Mouse (Mus musculus) midbrain, embryonic 15.5 days (tissue): Measurements from ENCODE around the gene Mrpl37. TPM values are rescaled to one million over a fixed set of nuclear protein-coding genes. Genes with fewer than 3 reads are reported as not detected.

Source experiments
- ATAC-seq: fragments of 200-750 bp; cut with Nextera tagmentation; replicated peaks from 2 replicates; pipeline ENCODE4 v1.8.0; 2017; ENCODE audit warnings: moderate TSS enrichment
- H3K27ac ChIP-seq: fragments of 300-500 bp; sonication (generic); 2 replicates; pipeline ENCODE4 v1.5.1; 2015; ENCODE audit warnings: mild to moderate bottlenecking, inconsistent platforms
- H3K27me3 ChIP-seq: fragments of 300-500 bp; sonication (generic); replicated peaks from 2 replicates; pipeline ENCODE4 v1.6.1; 2015; ENCODE audit warnings: inconsistent platforms
- H3K36me3 ChIP-seq: fragments of 300-500 bp; sonication (generic); replicated peaks from 2 replicates; pipeline ENCODE4 v1.6.1; 2015; ENCODE audit warnings: inconsistent platforms
- H3K4me1 ChIP-seq: fragments of 300-500 bp; sonication (generic); 2 replicates; pipeline ENCODE4 v1.6.1; 2015; ENCODE audit warnings: inconsistent platforms
- H3K4me2 ChIP-seq: fragments of 300-500 bp; sonication (generic); 2 replicates; pipeline ENCODE4 v1.6.1; 2015; ENCODE audit warnings: inconsistent platforms, mild to moderate bottlenecking, moderate library complexity
- H3K4me3 ChIP-seq: fragments of 300-500 bp; sonication (generic); 2 replicates; pipeline ENCODE4 v1.5.1; 2015; ENCODE audit warnings: mild to moderate bottlenecking, inconsistent platforms
- H3K9ac ChIP-seq: fragments of 300-500 bp; sonication (generic); 2 replicates; pipeline ENCODE4 v1.6.1; 2015; ENCODE audit warnings: mild to moderate bottlenecking, inconsistent platforms
- H3K9me3 ChIP-seq: fragments of 300-500 bp; sonication (generic); 2 replicates; pipeline ENCODE4 v1.6.1; 2016; ENCODE audit warnings: inconsistent platforms
- WGBS: fragments of 180-500 bp; shearing (Covaris S2); methylation state at CpG from one replicate; pipeline ENCODE4 v1.1.7; 2015; ENCODE audit warnings: mixed read lengths; 5-methylcytosine and 5-hydroxymethylcytosine counted together
- polyA plus RNA-seq: library from polyadenylated mRNA; unstranded; fragments of >200 nt; fragmentation: Nextera tagmentation; extraction: Ambion mirVana; gene quantifications from 2 replicates; pipeline ENCODE4 v1.2.1, GENCODE M21; 2015

Gene Mrpl37
- polyA plus RNA-seq, 1 experiment from 2014 or later, result 82.3 TPM

GRCm38 (mm10) chr4:107036985-107037384, 29.7 kb downstream of the Mrpl37 start:
- Histone ChIP-seq H3K27me3 (no peaks in the 10 kb centered on the region), H3K36me3 (peaks cover 22% of the 10 kb centered on the region)

GRCm38 (mm10) chr4:107035689-107036088, 31.0 kb downstream of the Mrpl37 start:
- no peaks in the 10 kb centered on the region for H3K9me3 ChIP-seq
- no peak overlapping the region for H3K27ac ChIP-seq
- no peak overlapping the region for H3K4me3 ChIP-seq
- no peak for ATAC-seq
- no peak overlapping the region for H3K4me2 ChIP-seq
- peaks cover 5% of the 10 kb centered on the region for H3K4me1 ChIP-seq
- 93% methylated on average over 4 of the region's 4 CpGs for WGBS
- H3K27me3 ChIP-seq, result no peaks in the 10 kb centered on the region
- peaks cover 25% of the 10 kb centered on the region for H3K36me3 ChIP-seq
- no peak overlapping the region for H3K9ac ChIP-seq

More at GRCm38 (mm10) chr4:107036985-107037384, 29.7 kb downstream of the Mrpl37 start:
- H3K4me2 ChIP-seq, result no peak overlapping the region
- H3K4me1 ChIP-seq, result peaks cover 5% of the 10 kb centered on the region
- H3K4me3 ChIP-seq, result no peak overlapping the region
- no peaks in the 10 kb centered on the region for H3K9me3 ChIP-seq
- 86% methylated on average over 2 of the region's 2 CpGs for WGBS
- H3K9ac ChIP-seq, result no peak overlapping the region
- H3K27ac ChIP-seq, result no peak overlapping the region
- 0 out of 2 replicates have a peak, but pooled peaks have one; percentile 19 for ATAC-seq

GRCm38 (mm10) chr4:107026451-107026850, 40.2 kb downstream of the Mrpl37 start:
- no peak; the same call in 1 of the 2 replicates for ATAC-seq
- peaks cover 7% of the 10 kb centered on the region; the same call in 1 of the 2 replicates for H3K36me3 ChIP-seq
- 64% methylated on average over 8 of the region's 8 CpGs for WGBS
- 0 out of 2 replicates have a peak overlapping the region, but pooled peaks have one; percentile 26 for H3K27ac ChIP-seq
- no peak overlapping the region for H3K9ac ChIP-seq
- no peak overlapping the region for H3K4me3 ChIP-seq
- H3K9me3 ChIP-seq, result no peaks in the 10 kb centered on the region
- H3K27me3 ChIP-seq, result no peaks in the 10 kb centered on the region
- H3K4me1 ChIP-seq, result peaks cover 46% of the 10 kb centered on the region
- H3K4me2 ChIP-seq, result no peak overlapping the region

- Histone ChIP-seq H3K4me1 (peaks cover 57% of the 10 kb centered on the region), H3K4me2 (no peak overlapping the region), H3K9me3 (no peaks in the 10 kb centered on the region), H3K9ac (no peak overlapping the region), H3K36me3 (no peaks in the 10 kb centered on the region), H3K27me3 (no peaks in the 10 kb centered on the region), H3K4me3 (no peak overlapping the region), H3K27ac (no peak overlapping the region)
- ATAC-seq, result no peak
- WGBS, result 73% methylated on average over 5 of the region's 5 CpGs
Measured at GRCm38 (mm10) chr4:107025369-107025768, 41.3 kb downstream of the Mrpl37 start.

GRCm38 (mm10) chr4:107024899-107025298, 41.8 kb downstream of the Mrpl37 start:
- no peak for ATAC-seq
- no peak overlapping the region for H3K4me2 ChIP-seq
- 86% methylated on average over 7 of the region's 7 CpGs for WGBS
- H3K4me1 ChIP-seq, result peaks cover 61% of the 10 kb centered on the region
- no peak overlapping the region for H3K4me3 ChIP-seq
- no peak overlapping the region for H3K9ac ChIP-seq
- no peaks in the 10 kb centered on the region for H3K27me3 ChIP-seq
- H3K9me3 ChIP-seq, result no peaks in the 10 kb centered on the region
- no peak overlapping the region for H3K27ac ChIP-seq
- no peaks in the 10 kb centered on the region for H3K36me3 ChIP-seq

- Histone ChIP-seq H3K4me2 (no peak overlapping the region), H3K27me3 (no peaks in the 10 kb centered on the region), H3K4me1 (peaks cover 88% of the 10 kb centered on the region), H3K9me3 (no peaks in the 10 kb centered on the region), H3K36me3 (no peaks in the 10 kb centered on the region), H3K4me3 (no peak overlapping the region), H3K27ac (peak overlapping the region; percentile 31; the same call in 1 of the 2 replicates), H3K9ac (no peak overlapping the region)
- no peak for ATAC-seq
- WGBS, result 49% methylated on average over 3 of the region's 3 CpGs
Measured at GRCm38 (mm10) chr4:107021464-107021863, 45.2 kb downstream of the Mrpl37 start.

- Histone ChIP-seq H3K9me3 (no peaks in the 10 kb centered on the region), H3K27me3 (no peaks in the 10 kb centered on the region), H3K9ac (no peak overlapping the region), H3K4me2 (no peak overlapping the region), H3K27ac (no peak overlapping the region), H3K4me1 (peaks cover 89% of the 10 kb centered on the region), H3K36me3 (no peaks in the 10 kb centered on the region), H3K4me3 (no peak overlapping the region)
- 68% methylated on average over 5 of the region's 5 CpGs for WGBS
- no peak for ATAC-seq
Measured at GRCm38 (mm10) chr4:107020287-107021000, 46.2 kb downstream of the Mrpl37 start.

- WGBS, result 22% methylated on average over 7 of the region's 7 CpGs
- peak overlapping the region; percentile 65 for H3K27ac ChIP-seq
- no peaks in the 10 kb centered on the region for H3K36me3 ChIP-seq
- H3K9ac ChIP-seq, result 0 out of 2 replicates have a peak overlapping the region, but pooled peaks have one; percentile 12
- no peak overlapping the region for H3K4me3 ChIP-seq
- H3K4me2 ChIP-seq, result no peak overlapping the region
- H3K4me1 ChIP-seq, result peaks cover 95% of the 10 kb centered on the region
- H3K27me3 ChIP-seq, result no peaks in the 10 kb centered on the region
- no peak for ATAC-seq
- no peaks in the 10 kb centered on the region for H3K9me3 ChIP-seq
Measured at GRCm38 (mm10) chr4:107019027-107019426, 47.6 kb downstream of the Mrpl37 start.

- H3K36me3 ChIP-seq, result no peaks in the 10 kb centered on the region
- no peaks in the 10 kb centered on the region for H3K9me3 ChIP-seq
- ATAC-seq, result no peak
- H3K4me3 ChIP-seq, result no peak overlapping the region
- no peaks in the 10 kb centered on the region for H3K27me3 ChIP-seq
- peak overlapping the region; percentile 65 for H3K27ac ChIP-seq
- H3K4me2 ChIP-seq, result no peak overlapping the region
- WGBS, result 70% methylated on average over 3 of the region's 3 CpGs
- H3K4me1 ChIP-seq, result peaks cover 97% of the 10 kb centered on the region
- no peak overlapping the region for H3K9ac ChIP-seq
Measured at GRCm38 (mm10) chr4:107018521-107018920, 48.1 kb downstream of the Mrpl37 start.

GRCm38 (mm10) chr4:107017257-107017656, 49.4 kb downstream of the Mrpl37 start:
- no peak for ATAC-seq
- Histone ChIP-seq H3K9ac (no peak overlapping the region), H3K4me1 (peaks cover 89% of the 10 kb centered on the region)

GRCm38 (mm10) chr4:107015971-107016511, 50.6 kb downstream of the Mrpl37 start:
- Histone ChIP-seq H3K4me2 (no peak overlapping the region), H3K4me3 (no peak overlapping the region), H3K27ac (peak overlapping the region; percentile 65), H3K9me3 (no peaks in the 10 kb centered on the region), H3K9ac (no peak overlapping the region), H3K4me1 (peaks cover 81% of the 10 kb centered on the region), H3K36me3 (no peaks in the 10 kb centered on the region), H3K27me3 (no peaks in the 10 kb centered on the region)
- WGBS, result 28% methylated on average over 13 of the region's 13 CpGs
- ATAC-seq, result peak; percentile 27; the same call in 1 of the 2 replicates

More at GRCm38 (mm10) chr4:107017257-107017656, 49.4 kb downstream of the Mrpl37 start:
- Histone ChIP-seq H3K36me3 (no peaks in the 10 kb centered on the region), H3K4me2 (no peak overlapping the region), H3K27ac (no peak overlapping the region), H3K27me3 (no peaks in the 10 kb centered on the region), H3K9me3 (no peaks in the 10 kb centered on the region), H3K4me3 (no peak overlapping the region)

GRCm38 (mm10) chr4:107013817-107014260, 52.8 kb downstream of the Mrpl37 start:
- Histone ChIP-seq H3K9ac (no peak overlapping the region), H3K9me3 (no peaks in the 10 kb centered on the region), H3K36me3 (no peaks in the 10 kb centered on the region), H3K4me3 (no peak overlapping the region), H3K4me1 (peaks cover 59% of the 10 kb centered on the region), H3K4me2 (no peak overlapping the region), H3K27ac (no peak overlapping the region), H3K27me3 (no peaks in the 10 kb centered on the region)
- ATAC-seq, result no peak
- 82% methylated on average over 9 of the region's 9 CpGs for WGBS
